ENCODE assay signal across 8 mouse cellular contexts in genomic region chr10:128096693-128097586, GRCm38 (mm10). TPM values are rescaled to one million over a fixed set of nuclear protein-coding genes. Genes with fewer than 3 reads are reported as not detected.
A peak's percentile ranks its signal among the peaks of the same experiment; 100 is the strongest.
DNase-seq lines count a peak whose midpoint lies in the region; TF ChIP-seq lines count a peak whose summit lies in the region.

No protein-coding gene starts in this region.

- H3K9me3 ChIP-seq in embryonic facial prominence, embryonic 10.5 days: no peaks in the 10 kb centered on the region

- DNase-seq in 3134 (ENCODE audit: extremely low read depth, insufficient read length, low spot score): peak; percentile 82
- DNase-seq in adrenal gland, postnatal 14 days: peak; percentile 95
- peak; percentile 96 for DNase-seq in embryonic facial prominence, embryonic 10.5 days (ENCODE audit: low spot score)
- DNase-seq in heart, adult 18-20 months: peak; percentile 84 to 86
- DNase-seq in kidney, adult 18-20 months: peak; percentile 83
- peak; percentile 57 for DNase-seq in liver, adult 2 months (ENCODE audit: extremely low read depth, low read depth, low spot score)
- peak; percentile 85 to 95 for DNase-seq in spleen, postnatal 4 days (ENCODE audit: low spot score in 2 of 2)

- peak overlapping the region; percentile 87 for H3K9ac ChIP-seq in liver, adult 2 months (ENCODE audit: low read depth, low read length)

- peaks cover 12% of the 10 kb centered on the region; the same call in 1 of the 2 replicates for H3K36me3 ChIP-seq in embryonic facial prominence, embryonic 10.5 days (replicated peaks)
- H3K36me3 ChIP-seq in liver, adult 2 months (ENCODE audit: control insufficient read depth, insufficient read depth, low read length): no peaks in the 10 kb centered on the region
- no peaks in the 10 kb centered on the region for H3K36me3 ChIP-seq in myocyte (ENCODE audit: control insufficient read depth, insufficient read depth)

- peak overlapping the region; percentile 98 for H3K4me3 ChIP-seq in embryonic facial prominence, embryonic 10.5 days
- H3K4me3 ChIP-seq in liver, adult 2 months (ENCODE audit: insufficient read depth, low read depth, low read length): peak overlapping the region; percentile 99
- H3K4me3 ChIP-seq in myocyte: peak overlapping the region; percentile 75

- WGBS in embryonic facial prominence, embryonic 10.5 days: under 1% methylated on average over 86 of the region's 86 CpGs
- WGBS in liver, adult 2 months: under 1% methylated on average over 83 of the region's 86 CpGs

- peak overlapping the region; percentile 86 for H3K4me2 ChIP-seq in myocyte (ENCODE audit: low read depth)

- TF ChIP-seq POLR2A in liver, adult 2 months (IDR thresholded peaks at IDR 0.05; ENCODE audit: extremely low read depth, insufficient read depth, low read length): 0 out of 2 replicates have a peak, but pooled peaks have one; percentile 9
- no peak for TF ChIP-seq POLR2A in myocyte (IDR thresholded peaks at IDR 0.05; ENCODE audit: insufficient read length, low read depth)

- peak overlapping the region; percentile 83 for H3ac ChIP-seq in myocyte (ENCODE audit: control insufficient read depth, insufficient read length)

- H3K4me1 ChIP-seq in embryonic facial prominence, embryonic 10.5 days: peaks cover 58% of the 10 kb centered on the region
- peaks cover 18% of the 10 kb centered on the region for H3K4me1 ChIP-seq in liver, adult 2 months (ENCODE audit: control insufficient read depth, insufficient read depth, low read length)

- H3K27ac ChIP-seq in embryonic facial prominence, embryonic 10.5 days (replicated peaks): peak overlapping the region; percentile 94
- H3K27ac ChIP-seq in liver, adult 2 months (replicated peaks; ENCODE audit: insufficient read depth, low read depth, low read length): peak overlapping the region; percentile 43

- TF ChIP-seq CTCF in liver, adult 2 months (IDR thresholded peaks at IDR 0.05; ENCODE audit: low read depth, low read length): no peak

- H3K79me2 ChIP-seq in liver, adult 2 months (ENCODE audit: control insufficient read depth, insufficient read depth, low read length): peaks cover 21% of the 10 kb centered on the region
- H3K79me2 ChIP-seq in myocyte (ENCODE audit: control insufficient read depth, insufficient read depth): peaks cover 63% of the 10 kb centered on the region

- H3K27me3 ChIP-seq in embryonic facial prominence, embryonic 10.5 days (replicated peaks; ENCODE audit: low read depth, poor library complexity, severe bottlenecking): no peaks in the 10 kb centered on the region
- H3K27me3 ChIP-seq in liver, adult 2 months (ENCODE audit: control insufficient read depth, insufficient read depth, low read length): no peaks in the 10 kb centered on the region
- no peaks in the 10 kb centered on the region for H3K27me3 ChIP-seq in myocyte (ENCODE audit: control insufficient read depth, insufficient read depth, insufficient read length)

TF ChIP-seq in myocyte, 11 proteins besides CTCF, POLR2A, EP300 and RAD21:
- TF ChIP-seq REST (IDR thresholded peaks at IDR 0.05; ENCODE audit: insufficient read depth, insufficient read length): no peak
- no peak for TF ChIP-seq TCF3 (IDR thresholded peaks at IDR 0.05; ENCODE audit: insufficient read length, low read depth)
- no peak for TF ChIP-seq E2F4 (IDR thresholded peaks at IDR 0.05; ENCODE audit: insufficient read depth)
- no peak for TF ChIP-seq CEBPB (IDR thresholded peaks at IDR 0.05; ENCODE audit: insufficient read depth, poor library complexity, severe bottlenecking)
- TF ChIP-seq POLR2AphosphoS2 (IDR thresholded peaks at IDR 0.05; ENCODE audit: insufficient read length, low read depth): no peak
- TF ChIP-seq MYOD1 (IDR thresholded peaks at IDR 0.05; ENCODE audit: control insufficient read depth in 1 of 3, insufficient read length in 2 of 3, low read depth in 2 of 3): peak in 1 of 3 experiments; percentile 12
- peak; percentile 28 for TF ChIP-seq SRF (IDR thresholded peaks at IDR 0.05; ENCODE audit: control insufficient read depth, insufficient read length, low read depth)
- TF ChIP-seq TCF12 (IDR thresholded peaks at IDR 0.05; ENCODE audit: insufficient read depth, poor library complexity, severe bottlenecking): no peak
- TF ChIP-seq USF1 (IDR thresholded peaks at IDR 0.05; ENCODE audit: low read depth): no peak
- TF ChIP-seq MYOG (IDR thresholded peaks at IDR 0.05; ENCODE audit: control insufficient read depth in 1 of 3, insufficient read depth in 1 of 3, insufficient read length in 2 of 3, low read depth in 2 of 3): peak in 1 of 3 experiments; percentile 36

RNA-seq across cellular contexts. Expression of gene Baz2a, which starts 5.6 kb away (rescaled TPM):
- total RNA-seq in adrenal gland, postnatal 14 days (2021): 44.3 and 51.5 TPM in 2 replicates
- 14.7 and 17.5 TPM in 2 replicates for polyA plus RNA-seq in embryonic facial prominence, embryonic 10.5 days (2016; fragmentation: Nextera tagmentation; extraction: Ambion mirVana)
- total RNA-seq in heart, adult 18-20 months (2021): 10 to 100 TPM; 19.0 to 20.3 TPM
- 6.6 and 9.1 TPM in 2 replicates for total RNA-seq in liver, adult 2 months (2014; rRNA removed)
- 9.7 and 12.3 TPM in 2 replicates for polyA plus RNA-seq in liver, adult 2 months (2012; rRNA removed)
- 12.7 TPM for polyA plus RNA-seq in myocyte (2012; fragmentation: generic; extraction: Trizol)

RNA-seq across cellular contexts. Expression of gene Atp5b, which starts 13.9 kb away (rescaled TPM):
- total RNA-seq in adrenal gland, postnatal 14 days (2021): 4,143 and 4,276 TPM in 2 replicates
- 2,197 and 2,277 TPM in 2 replicates for polyA plus RNA-seq in embryonic facial prominence, embryonic 10.5 days (2016; fragmentation: Nextera tagmentation; extraction: Ambion mirVana)
- 1,000 to 10,000 TPM; 8,639 to 9,190 TPM for total RNA-seq in heart, adult 18-20 months (2021)
- 1,653 and 1,721 TPM in 2 replicates for total RNA-seq in liver, adult 2 months (2014; rRNA removed)
- polyA plus RNA-seq in liver, adult 2 months (2012; rRNA removed): 2,471 and 2,841 TPM in 2 replicates
- polyA plus RNA-seq in myocyte (2012; fragmentation: generic; extraction: Trizol): 3,270 TPM

RNA-seq across cellular contexts. Expression of gene Ptges3, which starts 38.2 kb away (rescaled TPM):
- total RNA-seq in adrenal gland, postnatal 14 days (2021): 157 and 172 TPM in 2 replicates
- polyA plus RNA-seq in embryonic facial prominence, embryonic 10.5 days (2016; fragmentation: Nextera tagmentation; extraction: Ambion mirVana): 711 and 729 TPM in 2 replicates
- 100 to 1,000 TPM; 104 to 110 TPM for total RNA-seq in heart, adult 18-20 months (2021)
- total RNA-seq in liver, adult 2 months (2014; rRNA removed): 90.4 and 97.3 TPM in 2 replicates
- polyA plus RNA-seq in liver, adult 2 months (2012; rRNA removed): 24.8 and 30.9 TPM in 2 replicates
- polyA plus RNA-seq in myocyte (2012; fragmentation: generic; extraction: Trizol): 84.3 TPM

Comparison
In these comparisons a context has a peak if more than half of its experiments do, and no peak if none do; other contexts are left out.
1. Peak in every context shown above with its lines: DNase-seq, H3K4me3 ChIP-seq and H3K27ac ChIP-seq.